Mouse (Mus musculus): ENCODE measurements around the gene 4930447C04Rik. TPM values are rescaled to one million over a fixed set of nuclear protein-coding genes. Genes with fewer than 3 reads are reported as not detected.

4930447C04Rik gene
- total RNA-seq, 2 experiments from 2014 or later, result 1.3 to 1.6 TPM

DNA sequence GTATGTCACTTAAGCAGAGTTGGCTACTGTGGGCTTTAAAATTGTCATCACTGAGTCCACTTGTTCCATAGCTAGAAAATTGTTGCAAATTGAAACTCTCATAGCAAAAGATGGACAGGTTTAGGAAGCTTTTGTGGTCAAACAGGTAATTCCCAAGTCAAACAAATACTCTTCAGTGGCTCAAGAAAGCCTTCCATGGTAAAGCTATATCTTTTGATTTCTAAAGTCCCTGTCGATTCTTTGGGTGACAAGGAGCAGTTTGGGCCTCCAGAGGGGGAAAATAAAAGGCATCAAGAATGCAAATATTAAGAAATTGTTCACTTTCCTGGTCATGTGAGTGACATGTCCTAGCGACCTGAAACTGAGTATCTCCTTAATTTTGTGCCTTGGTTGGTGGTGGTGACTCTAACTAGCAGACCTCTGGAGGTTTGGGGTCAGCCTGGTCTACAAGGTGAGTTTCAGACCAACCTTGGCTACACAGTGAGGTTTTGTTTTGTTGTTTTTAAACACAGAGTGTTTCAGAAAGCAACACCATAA, 3.1 kb upstream of the 4930447C04Rik start:
- DNase-seq, result no peak

DNA sequence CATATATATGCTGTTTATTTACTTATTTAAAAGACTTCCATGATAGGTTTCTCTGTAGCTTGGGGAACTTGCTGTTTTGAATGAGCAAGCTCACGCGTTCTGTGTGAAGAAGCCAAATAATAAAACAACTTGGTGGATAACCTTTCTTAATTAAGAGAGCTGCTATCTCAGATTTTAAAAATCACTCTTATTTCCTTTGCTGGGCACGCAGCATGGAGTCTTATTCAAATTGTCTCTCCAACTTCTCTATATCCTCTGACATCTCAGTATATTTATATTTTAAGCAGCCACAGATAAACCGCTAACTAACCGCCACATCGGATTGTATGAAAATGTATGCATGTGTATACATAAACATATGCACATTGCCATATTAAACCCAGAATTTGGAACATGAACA, 1.6 kb upstream of the 4930447C04Rik start:
- no peak for DNase-seq

DNA sequence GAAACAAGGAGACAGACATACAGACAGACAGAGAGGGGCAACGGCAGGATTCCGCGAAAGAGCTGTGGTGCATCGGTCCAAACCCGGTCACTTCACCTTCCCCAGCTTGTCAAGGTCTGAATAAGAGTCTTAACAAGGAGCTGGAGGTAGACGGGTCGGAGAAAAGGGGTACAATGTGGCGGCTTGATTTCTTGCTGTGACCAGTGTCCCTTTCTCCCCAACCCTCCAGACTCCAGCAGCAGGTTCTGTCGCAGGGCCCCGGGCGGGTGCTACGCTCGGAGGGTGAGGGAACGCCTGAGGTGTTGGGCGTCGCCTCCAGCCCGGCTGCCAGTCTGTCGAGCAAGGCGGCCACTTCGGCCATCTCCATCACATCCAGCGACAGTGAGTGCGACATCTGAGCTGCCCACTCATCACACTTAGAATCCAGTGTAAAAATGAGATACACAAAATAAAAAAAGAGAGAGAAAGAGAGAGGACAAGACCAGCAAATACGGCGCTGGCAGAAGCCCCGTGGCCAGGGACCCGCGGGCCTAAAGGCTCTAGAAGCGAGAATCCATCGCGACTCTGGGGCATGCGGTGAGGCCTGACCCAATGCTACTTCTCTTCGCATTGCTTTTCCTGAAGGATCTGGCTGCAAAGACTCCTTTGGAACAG, 951 bp upstream of the 4930447C04Rik start:
- DNase-seq, result no peak

DNA sequence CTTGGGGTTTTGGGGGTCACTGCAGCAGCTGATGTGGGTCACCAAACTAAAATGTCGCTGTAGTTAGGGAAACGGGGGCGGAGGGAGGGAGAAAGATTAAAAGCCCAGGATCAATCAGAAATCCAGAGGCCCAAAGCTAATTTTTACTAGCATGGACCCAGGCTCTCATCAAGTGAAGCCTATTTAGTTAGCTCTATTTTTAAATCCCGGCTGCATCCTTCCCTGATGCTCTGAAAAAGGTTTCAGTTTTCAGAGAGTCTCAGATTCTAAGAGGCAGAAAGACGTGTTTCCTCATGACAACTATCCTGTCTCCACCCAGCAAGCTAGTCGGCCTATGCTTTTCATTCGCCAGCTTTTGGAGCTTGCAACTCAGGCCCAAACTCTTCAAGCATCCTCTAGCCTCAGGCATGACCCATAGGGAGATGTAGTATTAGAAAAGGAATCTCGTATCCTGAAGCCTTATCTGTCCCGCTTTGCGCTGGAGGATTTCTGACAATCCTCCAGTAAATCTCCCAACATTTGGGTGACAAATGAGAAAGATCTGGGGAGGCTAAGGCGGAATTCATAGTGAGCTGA, 336 bp upstream of the 4930447C04Rik start:
- no peak for DNase-seq

DNA sequence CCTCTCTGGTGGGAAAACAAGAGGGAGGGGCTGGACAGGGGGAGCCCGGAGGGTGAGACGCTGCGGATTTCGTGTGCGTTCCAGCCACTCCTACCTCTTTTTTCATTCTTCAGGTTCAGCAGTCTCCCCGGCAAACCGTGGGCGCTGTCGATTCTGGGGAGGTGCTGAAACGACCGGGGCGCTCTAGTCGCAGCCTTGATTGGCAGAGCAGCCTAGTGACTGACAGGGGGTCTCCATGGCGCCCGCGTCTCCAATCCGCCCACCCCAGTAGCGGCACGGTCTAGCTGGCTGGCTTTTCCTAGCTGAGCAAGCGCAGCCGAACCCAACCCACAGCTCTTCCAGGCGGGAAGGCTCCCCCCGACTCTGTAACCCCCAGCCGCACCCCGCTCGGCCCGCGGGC, 958 bp downstream of the 4930447C04Rik start, which contains the start of gene Six6:
Gene Six6, plus strand, starts transcription at position 277 of the 400 bp plus-strand sequence.
- peak; percentile 53 for DNase-seq

DNA sequence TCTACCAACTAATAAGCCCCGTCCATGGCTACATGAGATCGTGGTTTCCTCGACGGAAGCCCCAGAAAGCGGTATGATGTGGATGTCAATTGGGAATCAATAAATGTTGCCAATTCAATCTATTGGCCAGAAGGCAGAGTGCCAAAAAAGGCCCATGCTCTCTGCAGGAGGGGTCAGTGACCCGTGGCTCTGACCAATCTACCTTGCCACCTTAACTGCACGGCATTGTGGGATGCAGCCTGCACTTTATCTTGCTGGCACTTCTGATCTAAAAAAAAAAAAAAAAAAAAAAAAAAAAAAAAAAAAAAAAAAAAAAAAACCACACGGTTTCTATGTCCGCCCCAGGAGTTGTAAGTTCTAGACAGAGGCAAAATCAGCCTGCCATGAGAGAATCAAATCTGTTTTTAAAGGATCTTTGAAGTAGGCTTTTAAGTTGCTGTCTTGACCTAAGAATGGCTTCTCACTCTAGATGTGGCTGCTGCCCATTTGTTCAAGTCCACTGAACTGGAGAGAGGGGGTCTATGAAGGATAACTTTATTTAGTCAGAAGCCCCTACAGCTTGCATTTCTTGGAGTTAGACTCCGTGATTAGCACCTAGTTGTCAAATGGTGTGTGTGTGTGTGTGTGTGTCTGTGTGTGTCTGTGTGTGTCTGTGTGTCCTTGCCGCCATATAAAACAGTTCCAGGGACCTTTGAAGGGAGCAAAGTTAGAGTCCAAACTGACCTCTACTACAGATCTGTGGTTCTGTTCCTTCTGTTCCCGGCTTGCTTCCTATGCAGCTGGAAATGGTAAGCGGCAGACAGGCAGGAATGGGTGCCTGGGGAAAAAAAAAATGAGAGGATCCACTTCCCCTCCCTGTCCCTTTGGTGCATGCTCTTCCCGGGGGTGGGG, 1.7 kb downstream of the 4930447C04Rik start:
- DNase-seq, result no peak

DNA sequence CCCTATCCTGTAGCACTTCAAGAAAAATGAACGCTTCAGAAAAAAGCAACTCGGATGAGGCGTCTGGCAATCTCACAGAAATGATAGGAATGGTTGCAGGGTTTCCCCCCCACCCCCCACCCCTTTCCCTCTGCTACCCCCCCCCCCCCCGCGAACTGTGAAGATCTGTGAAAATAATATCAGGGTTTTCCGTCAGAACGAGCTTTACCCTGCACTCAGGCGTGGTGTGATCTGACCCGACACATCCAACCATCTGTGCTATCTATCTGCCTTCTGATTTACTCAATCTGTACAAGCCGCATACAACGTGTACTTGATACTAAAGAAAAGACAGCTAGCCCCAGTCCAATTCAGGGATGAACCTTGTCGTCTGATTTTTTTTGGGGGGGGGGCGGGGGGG, 2.4 kb downstream of the 4930447C04Rik start:
- no peak for DNase-seq

DNA sequence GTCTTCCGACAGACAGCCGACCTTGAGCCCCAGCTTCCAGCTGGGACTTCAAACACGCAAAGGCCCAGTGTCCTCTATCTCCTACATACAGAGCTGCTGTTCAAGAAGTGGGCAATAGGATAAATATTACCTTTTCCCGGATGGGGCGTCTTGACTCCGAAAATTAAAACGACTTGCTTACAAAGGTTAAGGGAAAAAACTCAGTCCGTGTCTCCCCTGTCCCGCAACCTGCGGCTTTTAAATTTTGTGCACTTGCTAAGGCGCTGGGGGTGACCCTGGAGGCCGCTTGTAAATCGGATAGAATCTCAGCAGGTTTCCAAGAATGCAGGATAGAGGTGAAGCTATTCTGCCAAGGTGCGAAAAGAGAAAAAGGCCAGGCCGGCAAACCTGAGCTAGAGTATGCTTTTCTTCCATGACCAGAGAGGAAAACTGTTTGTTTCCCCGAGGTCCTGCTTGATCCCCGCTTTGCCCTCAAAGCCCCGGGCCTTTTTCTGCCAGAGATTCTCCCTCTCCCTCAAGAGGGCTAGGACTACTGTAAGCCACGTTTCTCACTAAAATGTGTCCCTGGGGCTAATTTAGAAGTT, 2.9 kb downstream of the 4930447C04Rik start:
- no peak for DNase-seq

DNA sequence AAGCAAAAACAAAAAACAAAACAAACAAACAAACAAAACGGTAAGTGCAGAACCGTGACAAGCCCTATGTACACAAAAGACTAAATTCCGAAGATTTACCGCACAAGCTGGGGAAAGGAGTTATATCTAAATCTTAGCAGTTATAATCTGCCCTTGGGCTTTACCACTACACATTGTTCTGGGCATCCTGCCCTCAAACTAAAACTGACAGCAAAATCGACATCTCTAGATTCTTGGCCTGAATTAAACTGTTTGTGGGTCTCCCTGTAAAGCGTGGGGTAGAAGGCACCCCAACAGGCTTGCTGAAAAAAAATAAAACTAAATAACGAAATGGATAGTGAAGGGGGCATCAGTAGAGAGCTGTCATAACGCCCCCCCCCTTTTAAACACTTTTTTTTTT, 3.8 kb downstream of the 4930447C04Rik start:
- no peak for DNase-seq

DNA sequence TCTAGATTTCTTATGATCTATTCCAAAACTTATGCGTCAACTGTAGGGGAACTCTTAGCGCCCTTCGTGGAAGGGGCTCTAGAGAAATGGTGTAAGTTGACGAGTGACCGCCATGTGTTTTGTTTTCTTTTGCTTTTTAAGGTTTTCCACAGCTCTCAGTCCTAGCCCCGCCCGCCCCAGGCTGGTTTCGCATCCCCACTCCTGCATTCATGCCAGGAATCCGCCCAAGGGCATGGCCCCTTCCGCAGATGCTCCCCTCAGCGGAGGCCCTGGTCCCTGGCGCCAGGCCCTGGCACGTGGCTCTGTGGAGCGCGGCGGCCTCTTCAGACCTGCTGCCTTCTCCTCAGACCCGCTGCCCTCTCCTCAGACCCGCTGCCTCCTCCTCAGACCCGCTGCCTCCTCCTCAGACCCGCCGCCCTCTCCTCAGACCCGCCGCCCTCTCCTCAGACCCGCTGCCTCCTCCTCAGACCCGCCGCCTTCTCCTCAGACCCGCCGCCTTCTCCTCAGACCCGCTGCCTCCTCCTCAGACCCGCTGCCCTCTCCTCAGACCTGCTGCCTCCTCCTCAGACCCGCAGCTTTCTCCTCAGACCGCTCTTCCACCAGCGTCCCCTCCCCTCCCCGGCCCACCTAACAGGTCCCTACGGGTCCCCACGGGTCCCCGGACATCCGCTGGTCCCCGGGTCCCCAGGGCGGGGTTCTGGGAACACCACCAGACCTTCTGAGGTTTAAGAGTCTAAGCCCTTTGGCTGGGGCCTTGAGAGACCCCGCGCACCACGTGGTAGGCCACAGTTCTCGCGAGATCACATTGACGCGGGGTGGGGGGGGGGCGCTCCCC, 23.2 kb downstream of the 4930447C04Rik start:
- DNase-seq, result peak; percentile 60

DNA sequence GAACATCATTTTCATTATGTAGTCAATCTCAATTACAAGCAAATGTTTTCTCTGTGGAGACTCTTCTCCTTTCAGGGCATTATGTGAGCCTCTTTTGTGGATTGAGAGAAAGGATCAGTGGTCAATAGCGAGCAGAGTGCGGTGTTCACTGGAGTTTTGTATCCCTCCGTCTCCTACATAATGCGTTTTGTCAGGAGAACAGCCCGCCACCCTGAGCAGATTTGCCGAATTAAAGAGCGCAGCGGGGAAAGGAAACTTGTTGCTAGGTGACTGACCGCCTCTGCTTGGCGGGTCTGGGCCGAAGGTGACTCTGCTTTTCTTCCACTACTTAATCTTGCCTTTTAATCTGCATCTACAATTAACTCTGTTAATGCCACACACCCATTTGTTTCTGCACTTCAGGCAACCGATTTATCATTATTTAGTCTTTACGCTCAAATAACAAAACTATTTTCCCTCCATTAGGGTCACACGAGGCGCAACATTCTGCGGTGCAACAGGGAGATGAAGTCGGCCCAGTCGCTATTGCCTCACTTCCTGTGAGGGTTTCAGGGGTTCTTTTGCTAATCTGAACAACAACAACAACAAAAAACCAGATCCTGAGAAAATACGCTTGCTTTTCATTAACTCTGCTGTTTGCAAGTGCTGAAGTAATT, 86.1 kb downstream of the 4930447C04Rik start:
- peak; percentile 19 for DNase-seq

DNA sequence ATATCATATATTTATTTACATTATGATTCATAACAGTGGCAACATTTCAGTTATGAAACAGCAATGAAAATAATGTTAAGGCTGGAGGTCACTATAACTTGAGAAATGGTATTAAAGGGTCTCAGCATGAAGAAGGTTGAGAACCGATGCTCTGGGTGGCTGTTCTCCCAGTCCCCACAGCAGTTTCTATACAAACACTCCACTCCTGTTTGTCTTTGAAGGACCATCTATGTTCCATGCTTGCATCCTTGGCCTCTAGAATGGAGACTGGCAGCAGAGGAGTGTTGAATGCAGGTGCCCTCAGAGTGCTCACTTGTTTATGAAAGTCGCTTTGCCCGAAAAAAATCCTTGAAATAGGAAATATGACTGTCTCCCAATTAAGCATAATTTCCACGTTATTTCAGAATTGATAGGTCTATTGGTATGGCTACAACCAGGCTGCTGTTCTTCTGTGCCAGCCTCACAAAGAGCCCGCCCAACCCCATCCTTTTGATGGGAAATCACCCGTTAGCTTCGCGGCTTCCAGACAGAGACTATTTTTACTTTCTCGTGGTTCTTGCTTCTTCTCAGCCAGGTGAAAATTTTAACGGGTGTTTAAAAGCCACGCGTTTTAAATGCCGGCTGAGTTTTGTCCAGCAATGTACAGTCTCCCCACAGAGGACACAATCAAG, 87.0 kb downstream of the 4930447C04Rik start:
- DNase-seq, result no peak

DNA sequence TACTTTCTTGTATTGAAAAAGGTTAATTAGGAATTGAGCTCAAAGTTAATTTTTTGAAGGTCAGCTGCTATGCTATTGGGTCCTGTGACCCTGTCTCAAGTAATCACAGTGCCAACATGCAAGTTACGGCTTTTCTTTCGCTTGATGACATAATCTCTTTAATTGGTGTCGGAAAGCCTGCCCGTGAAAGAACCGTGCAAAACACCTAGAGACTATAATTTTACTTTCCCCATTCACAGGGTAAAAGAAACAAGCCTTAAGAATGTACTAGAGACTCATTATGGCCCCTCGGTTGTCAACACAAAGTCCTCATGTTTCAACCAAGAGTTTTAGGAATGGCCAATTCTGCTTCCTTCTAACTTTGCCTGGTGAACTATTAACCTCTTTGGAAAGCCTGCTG, 88.3 kb downstream of the 4930447C04Rik start:
- DNase-seq, result no peak

DNA sequence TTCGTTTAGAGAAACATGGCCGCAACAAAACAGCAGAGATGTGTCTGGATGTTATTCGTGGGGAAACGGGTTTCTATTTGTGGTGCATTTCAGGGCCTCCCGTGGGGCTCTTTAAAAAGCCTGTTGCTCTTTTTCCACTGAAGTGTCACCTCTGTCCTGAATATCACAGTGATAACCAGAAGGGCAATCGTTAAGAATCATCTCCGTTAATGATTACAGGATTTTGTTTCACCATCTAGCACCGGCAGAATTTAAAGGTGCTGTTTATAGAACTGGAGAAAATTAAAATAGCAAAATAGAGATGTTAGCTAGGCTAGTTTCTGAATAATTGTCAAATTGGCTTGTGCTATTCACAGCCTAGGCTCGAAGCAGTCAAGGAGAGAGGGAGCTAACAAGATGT, 90.4 kb downstream of the 4930447C04Rik start:
- DNase-seq, result no peak

DNA sequence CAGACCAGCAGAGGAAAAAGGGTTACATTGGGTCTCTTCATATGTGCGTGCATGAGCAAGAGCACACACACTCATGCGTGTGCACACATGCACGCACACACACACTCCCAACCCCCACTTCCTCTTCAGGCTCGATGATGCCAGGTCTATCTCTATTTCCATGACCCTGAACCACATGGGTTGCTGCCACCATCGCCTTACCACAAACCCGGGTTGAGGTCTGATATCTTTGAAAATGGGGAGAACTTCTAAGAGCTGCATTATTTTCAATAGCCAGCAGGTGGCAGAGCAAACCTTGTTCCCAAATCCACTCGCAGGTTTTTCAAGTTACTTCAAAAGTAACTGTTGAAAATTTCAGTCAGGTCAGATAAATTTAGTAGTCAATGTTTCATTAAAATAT, 92.8 kb downstream of the 4930447C04Rik start:
- peak; percentile 55 for DNase-seq

DNA sequence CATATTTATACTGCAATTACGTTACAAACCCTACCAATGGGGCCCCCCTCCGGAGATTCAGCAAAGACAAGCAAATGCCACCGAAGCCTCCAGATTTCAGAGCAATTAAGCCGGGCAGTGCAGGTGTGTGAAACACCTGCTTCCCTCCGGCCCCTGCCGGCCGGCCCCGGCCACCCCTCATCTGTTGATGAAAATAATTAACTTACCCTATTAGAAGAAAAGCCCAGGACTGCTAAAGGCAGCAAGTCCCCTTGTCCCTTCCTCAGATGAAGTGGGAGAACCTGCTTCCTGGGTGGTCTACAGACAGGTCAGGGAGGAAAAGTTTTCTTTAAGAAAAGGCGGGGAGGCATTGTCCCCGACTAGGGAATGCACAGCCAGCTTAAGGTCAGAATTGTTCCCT, 94.6 kb downstream of the 4930447C04Rik start:
- DNase-seq, result no peak

DNA sequence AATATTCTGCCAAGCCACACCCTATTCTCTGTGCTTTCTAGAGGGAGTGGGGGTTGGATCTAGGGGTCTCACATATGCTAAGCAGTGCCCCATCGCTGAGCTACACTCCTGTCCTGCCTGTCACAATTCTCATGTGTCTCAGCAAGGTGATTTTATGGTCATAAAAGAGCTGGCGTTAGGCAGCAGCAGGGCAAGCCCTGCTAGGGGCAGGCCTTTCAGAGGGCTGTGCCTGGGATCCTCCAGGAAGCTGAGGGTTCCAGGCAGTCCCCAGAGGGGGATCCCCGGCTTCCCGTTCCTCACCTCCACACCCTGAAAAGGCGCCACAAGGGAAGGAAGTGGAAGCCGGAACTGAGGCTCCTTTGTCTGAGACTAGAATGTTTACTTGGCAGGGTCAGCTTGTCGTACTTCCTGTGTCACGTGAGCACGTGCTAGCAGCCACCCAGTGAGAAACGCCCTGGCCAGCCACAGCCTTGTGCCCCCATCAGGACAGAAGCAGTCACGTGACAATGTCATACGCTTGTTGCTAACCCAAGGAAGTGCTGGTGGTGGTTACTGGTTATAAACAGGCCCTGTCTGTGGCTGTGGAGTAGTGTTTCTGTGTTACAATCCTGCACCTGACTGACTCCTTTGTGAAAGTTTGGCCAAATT, 96.5 kb downstream of the 4930447C04Rik start:
- peak; percentile 73 for DNase-seq

DNA sequence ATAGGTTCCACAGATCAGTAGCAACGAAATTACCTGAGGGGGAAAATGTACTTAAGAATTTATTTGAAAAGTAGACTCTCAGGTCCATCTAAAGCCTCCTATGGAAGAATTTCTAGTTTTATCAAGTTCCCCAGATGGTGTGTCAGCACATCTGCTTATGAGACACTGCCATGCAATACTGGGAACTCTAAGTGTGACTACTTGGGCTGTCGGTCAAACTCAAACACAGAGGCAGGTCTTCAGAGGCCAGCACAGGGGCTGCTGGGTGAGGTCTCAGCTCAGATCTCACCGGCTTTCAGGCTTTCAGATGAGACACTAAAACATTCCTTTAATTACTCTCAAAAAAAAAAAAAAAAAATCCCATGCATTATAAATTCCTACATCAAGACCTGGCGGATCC, 97.0 kb downstream of the 4930447C04Rik start:
- no peak for DNase-seq

DNA sequence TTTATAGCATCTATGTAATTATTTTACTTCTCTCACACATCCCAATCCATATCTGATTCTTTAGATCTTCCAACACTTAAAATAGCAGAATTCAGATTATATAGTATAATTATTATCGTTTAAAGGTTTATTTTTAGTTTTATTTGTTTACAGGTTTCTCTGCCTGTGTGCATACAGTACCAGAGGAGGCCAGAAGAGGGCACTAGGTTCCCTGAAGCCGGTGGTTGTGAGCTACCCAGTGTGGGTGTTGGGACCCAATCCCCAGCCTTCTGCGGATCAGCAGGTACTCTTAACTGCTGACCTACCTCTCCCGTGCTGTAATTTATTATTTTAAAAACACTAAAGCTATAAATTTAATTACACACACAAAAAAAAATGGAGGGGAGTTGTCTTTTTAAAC, 97.4 kb downstream of the 4930447C04Rik start:
- DNase-seq, result no peak

DNA sequence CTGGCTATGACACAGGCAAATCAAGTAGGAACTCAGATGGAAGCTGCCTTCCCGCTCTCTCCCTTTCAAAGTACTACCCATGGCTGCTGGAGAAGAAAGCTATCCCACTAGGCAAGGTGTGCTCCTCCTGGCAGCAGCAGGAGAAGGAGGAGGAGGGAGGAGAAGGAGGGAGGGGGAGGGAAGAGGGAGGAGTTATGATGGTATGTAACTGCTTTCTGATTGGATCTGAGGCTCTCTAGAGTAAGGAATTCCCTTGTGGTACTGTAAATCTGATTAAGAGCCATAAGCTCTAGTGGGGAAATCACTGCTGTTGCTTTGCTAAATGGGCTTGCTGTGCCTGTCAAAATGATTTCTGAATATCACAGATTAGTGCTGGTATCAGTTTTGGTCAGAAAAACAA, 99.1 kb downstream of the 4930447C04Rik start:
- no peak for DNase-seq

Measured in adrenal gland, postnatal 10 days (tissue).